In genomic region chr9:66562215-66562614, GRCm38 (mm10) we compare ENCODE assay signal across 12 mouse cellular contexts.
"Had no signal": no experiment of that assay in that cellular context is flagged by ENCODE, and none has a peak within 500 bp of the region (broad histone marks: within the 10 kb centered on the region; RNA-seq: fewer than 3 reads in every experiment).

No protein-coding gene starts in this region.

- H3K27me3 ChIP-seq: liver, embryonic 13.5 days had no signal

- DNase-seq: layer of hippocampus, adult 9-11 months; layer of hippocampus, postnatal 36 days; liver, embryonic 13.5 days; lung, adult 2 months; lung, postnatal 14 days; lung, postnatal 4 days; midbrain, embryonic 14.5 days; right cerebral cortex, adult 18-20 months; right cerebral cortex, postnatal 14 days; right cerebral cortex, postnatal 4 days; thymus, adult 18-20 months; thymus, postnatal 25 days had no signal

- H3K36me3 ChIP-seq: liver, embryonic 13.5 days had no signal
